Mouse (Mus musculus) midbrain, embryonic 13.5 days (tissue): ENCODE measurements around the gene Qdpr. TPM values are rescaled to one million over a fixed set of nuclear protein-coding genes. Genes with fewer than 3 reads are reported as not detected.
A peak's percentile ranks its signal among the peaks of the same experiment; 100 is the strongest.

ENCODE experiments used
- ATAC-seq: fragments of 200-750 bp; cut with Nextera tagmentation; 2 replicates; pipeline ENCODE4 v1.8.0; 2017; ENCODE audit warnings: mild to moderate bottlenecking, moderate TSS enrichment, moderate library complexity
- H3K27ac ChIP-seq: fragments of 300-500 bp; sonication (generic); 2 replicates; pipeline ENCODE4 v1.5.1; 2015; ENCODE audit warnings: inconsistent platforms, mild to moderate bottlenecking, moderate library complexity
- H3K27me3 ChIP-seq: fragments of 300-500 bp; sonication (generic); 2 replicates; pipeline ENCODE4 v1.6.1; 2015; ENCODE audit warnings: mild to moderate bottlenecking, inconsistent platforms
- H3K36me3 ChIP-seq: fragments of 300-500 bp; sonication (generic); 2 replicates; pipeline ENCODE4 v1.6.1; 2015; ENCODE audit warnings: mild to moderate bottlenecking, inconsistent platforms
- H3K4me1 ChIP-seq: fragments of 300-500 bp; sonication (generic); replicated peaks from 2 replicates; pipeline ENCODE4 v1.6.1; 2015; ENCODE audit warnings: inconsistent platforms
- H3K4me2 ChIP-seq: fragments of 300-500 bp; sonication (generic); replicated peaks from 2 replicates; pipeline ENCODE4 v1.6.1; 2015; ENCODE audit warnings: moderate library complexity, mild to moderate bottlenecking, inconsistent platforms
- H3K4me3 ChIP-seq: fragments of 300-500 bp; sonication (generic); replicated peaks from 2 replicates; pipeline ENCODE4 v1.5.1; 2015; ENCODE audit warnings: mild to moderate bottlenecking, inconsistent platforms
- H3K9ac ChIP-seq: fragments of 300-500 bp; sonication (generic); replicated peaks from 2 replicates; pipeline ENCODE4 v1.6.1; 2015; ENCODE audit warnings: mild to moderate bottlenecking, inconsistent platforms
- H3K9me3 ChIP-seq: fragments of 300-500 bp; sonication (generic); 2 replicates; pipeline ENCODE4 v1.6.1; 2016; ENCODE audit warnings: mild to moderate bottlenecking, inconsistent platforms
- WGBS: fragments of 180-500 bp; shearing (Covaris S2); methylation state at CpG from one replicate; pipeline ENCODE4 v1.1.7; 2015; 5-methylcytosine and 5-hydroxymethylcytosine counted together
- polyA plus RNA-seq: library from polyadenylated mRNA; unstranded; fragments of >200 nt; fragmentation: Nextera tagmentation; extraction: Ambion mirVana; gene quantifications from 2 replicates; pipeline ENCODE4 v1.2.1, GENCODE M21; 2015

Gene Qdpr
- polyA plus RNA-seq, 1 experiment from 2014 or later: 116 TPM

DNA sequence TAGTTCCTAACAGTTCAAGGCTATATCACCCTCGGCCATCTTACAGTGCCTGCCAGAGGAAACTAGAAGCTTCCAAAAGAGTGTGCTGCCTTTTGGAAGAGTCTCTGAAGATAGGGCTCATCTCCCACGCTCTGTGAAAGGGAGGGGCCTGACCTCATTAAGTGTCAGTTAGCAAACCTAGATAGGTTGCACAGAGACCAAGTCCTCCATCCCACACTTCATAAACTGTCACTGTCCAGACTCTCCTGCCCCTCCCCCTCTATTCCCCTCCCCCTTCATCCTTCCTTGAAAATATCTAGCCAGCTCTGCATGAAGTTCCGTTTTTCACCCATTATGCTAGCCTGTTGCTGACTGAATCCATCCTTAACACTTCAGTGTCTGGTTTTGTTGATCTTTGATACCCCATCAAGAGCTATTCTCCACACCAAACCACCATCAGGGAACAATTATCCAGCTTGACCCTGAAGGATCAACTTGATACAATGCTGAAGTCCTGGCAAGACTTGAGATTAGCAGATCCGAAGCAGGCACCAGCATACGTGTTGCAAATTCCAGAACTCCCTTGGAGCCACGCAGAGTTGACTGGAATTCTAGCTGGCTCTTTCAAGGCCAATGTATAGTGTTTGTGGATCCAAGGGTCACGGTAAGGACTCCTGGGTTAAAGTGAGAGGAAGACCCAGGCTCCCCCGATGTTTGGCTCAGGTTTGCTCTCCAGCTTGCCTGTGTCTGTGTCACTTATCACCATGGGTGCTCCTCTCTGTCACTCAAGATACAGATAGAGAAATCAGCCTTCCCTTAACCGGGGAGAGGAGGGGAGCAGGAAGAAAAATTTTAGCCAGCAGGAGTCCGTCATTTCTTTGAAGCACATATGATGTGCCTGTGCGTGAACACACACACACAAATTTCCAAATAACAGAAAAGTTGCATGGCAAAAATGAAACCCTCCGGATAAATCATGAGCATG lies 27.9 kb downstream of the Qdpr start:
- ATAC-seq: no peak
- no peak overlapping the region for H3K27ac ChIP-seq
- no peaks in the 10 kb centered on the region for H3K4me1 ChIP-seq
- 83% methylated on average over 12 of the region's 12 CpGs for WGBS
- no peaks in the 10 kb centered on the region for H3K27me3 ChIP-seq
- no peaks in the 10 kb centered on the region for H3K9me3 ChIP-seq
- H3K4me2 ChIP-seq: no peak overlapping the region
- no peaks in the 10 kb centered on the region for H3K36me3 ChIP-seq
- no peak overlapping the region for H3K9ac ChIP-seq
- no peak overlapping the region for H3K4me3 ChIP-seq

DNA sequence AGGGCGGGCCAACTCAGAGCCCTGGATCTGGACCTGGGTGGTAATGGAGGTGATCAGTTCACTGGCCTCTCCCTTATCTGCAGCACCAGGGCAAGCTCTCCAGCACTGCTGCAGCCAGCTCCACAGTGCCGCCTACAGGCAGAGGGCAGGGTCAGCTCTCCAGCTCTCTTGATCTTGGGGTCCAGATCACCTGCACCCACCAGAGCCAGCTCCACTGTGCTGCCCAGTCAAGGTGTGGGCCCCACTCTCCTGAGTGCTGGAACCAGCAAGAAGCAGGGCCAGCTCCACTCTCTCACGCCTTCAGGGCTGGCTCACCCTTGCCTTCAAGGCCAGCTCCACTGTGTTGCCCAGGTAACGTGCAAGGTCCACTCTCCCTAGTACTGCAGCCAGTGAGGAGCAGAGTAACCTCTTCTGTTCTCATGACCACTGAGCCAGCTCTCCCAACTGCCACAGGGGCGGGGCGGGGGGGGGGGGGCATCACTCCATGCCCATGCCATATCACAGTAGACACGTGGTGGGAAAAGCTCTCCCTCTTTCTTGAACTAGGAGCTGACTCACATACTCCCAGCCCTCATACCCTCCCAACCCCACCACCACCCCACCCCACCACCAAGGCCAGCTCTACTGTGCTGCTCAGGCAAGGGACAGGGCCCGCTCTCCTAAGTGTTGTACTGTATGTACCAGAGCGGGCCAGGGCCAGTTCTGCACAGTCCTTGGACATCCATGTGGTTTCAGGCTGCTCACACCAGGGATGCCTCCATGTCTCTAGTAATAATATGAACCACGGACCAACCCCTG lies 30.0 kb downstream of the Qdpr start:
- WGBS: 72% methylated on average over 10 of the region's 10 CpGs
- Histone ChIP-seq H3K36me3 (no peaks in the 10 kb centered on the region), H3K4me2 (no peak overlapping the region), H3K27ac (no peak overlapping the region), H3K4me3 (no peak overlapping the region), H3K27me3 (no peaks in the 10 kb centered on the region), H3K4me1 (no peaks in the 10 kb centered on the region), H3K9me3 (no peaks in the 10 kb centered on the region), H3K9ac (no peak overlapping the region)
- ATAC-seq: peak; percentile 34

GRCm38 (mm10) chr5:45417859-45418443 lies 32.1 kb downstream of the Qdpr start:
- H3K9me3 ChIP-seq: no peaks in the 10 kb centered on the region
- H3K36me3 ChIP-seq: no peaks in the 10 kb centered on the region
- WGBS: 76% methylated on average over 3 of the region's 3 CpGs
- no peaks in the 10 kb centered on the region for H3K27me3 ChIP-seq
- H3K4me1 ChIP-seq: no peaks in the 10 kb centered on the region
- no peak overlapping the region for H3K27ac ChIP-seq
- no peak overlapping the region for H3K4me3 ChIP-seq
- ATAC-seq: no peak
- H3K4me2 ChIP-seq: no peak overlapping the region
- H3K9ac ChIP-seq: no peak overlapping the region

GRCm38 (mm10) chr5:45416478-45416877 lies 33.6 kb downstream of the Qdpr start:
- WGBS: 95% methylated on average over 3 of the region's 3 CpGs

GRCm38 (mm10) chr5:45406129-45406528 lies 43.9 kb downstream of the Qdpr start:
- no peaks in the 10 kb centered on the region for H3K36me3 ChIP-seq

More at GRCm38 (mm10) chr5:45416478-45416877, 33.6 kb downstream of the Qdpr start:
- Histone ChIP-seq H3K36me3 (no peaks in the 10 kb centered on the region), H3K9me3 (no peaks in the 10 kb centered on the region), H3K9ac (no peak overlapping the region), H3K4me2 (no peak overlapping the region), H3K4me3 (no peak overlapping the region), H3K4me1 (no peaks in the 10 kb centered on the region), H3K27me3 (no peaks in the 10 kb centered on the region), H3K27ac (no peak overlapping the region)
- no peak for ATAC-seq

GRCm38 (mm10) chr5:45402632-45403031 lies 47.4 kb downstream of the Qdpr start:
- Histone ChIP-seq H3K27me3 (no peaks in the 10 kb centered on the region), H3K4me1 (no peaks in the 10 kb centered on the region), H3K4me2 (no peak overlapping the region), H3K27ac (no peak overlapping the region), H3K9ac (no peak overlapping the region), H3K36me3 (no peaks in the 10 kb centered on the region), H3K4me3 (no peak overlapping the region), H3K9me3 (no peaks in the 10 kb centered on the region)
- peak; percentile 88 for ATAC-seq
- 8% methylated on average over 11 of the region's 11 CpGs for WGBS

More at GRCm38 (mm10) chr5:45406129-45406528, 43.9 kb downstream of the Qdpr start:
- H3K4me1 ChIP-seq: no peaks in the 10 kb centered on the region
- no peak overlapping the region for H3K4me3 ChIP-seq
- H3K4me2 ChIP-seq: no peak overlapping the region
- H3K27ac ChIP-seq: no peak overlapping the region
- H3K27me3 ChIP-seq: no peaks in the 10 kb centered on the region
- no peak overlapping the region for H3K9ac ChIP-seq
- ATAC-seq: no peak
- H3K9me3 ChIP-seq: no peaks in the 10 kb centered on the region
- WGBS: 80% methylated on average over 2 of the region's 2 CpGs

GRCm38 (mm10) chr5:45384034-45384812 lies 65.8 kb downstream of the Qdpr start:
- H3K4me3 ChIP-seq: no peak overlapping the region
- no peak overlapping the region for H3K27ac ChIP-seq
- H3K9me3 ChIP-seq: no peaks in the 10 kb centered on the region
- H3K4me1 ChIP-seq: no peaks in the 10 kb centered on the region
- ATAC-seq: no peak
- WGBS: 88% methylated on average over 2 of the region's 2 CpGs
- no peaks in the 10 kb centered on the region for H3K27me3 ChIP-seq
- H3K4me2 ChIP-seq: no peak overlapping the region
- H3K36me3 ChIP-seq: no peaks in the 10 kb centered on the region
- no peak overlapping the region for H3K9ac ChIP-seq

Other genes starting within 250 kb of the Qdpr start
- gene Clrn2, start 3.5 kb upstream of the Qdpr start, polyA plus RNA-seq: 0.64 TPM in 1 of 2 replicates, not detected in the other
- gene Lap3, start 43.1 kb upstream of the Qdpr start, polyA plus RNA-seq: 36.7 and 40.0 TPM in 2 replicates
- 293 and 294 TPM in 2 replicates for gene Med28, start 70.0 kb upstream of the Qdpr start, polyA plus RNA-seq
- 1.7 and 1.9 TPM in 2 replicates for gene Fam184b, start 189.4 kb upstream of the Qdpr start, polyA plus RNA-seq
- gene Ncapg, start 219.7 kb upstream of the Qdpr start, polyA plus RNA-seq: 22.7 and 26.8 TPM in 2 replicates